Mouse (Mus musculus) forebrain, embryonic 14.5 days (tissue): ENCODE data around the gene Vkorc1l1. TPM values are rescaled to one million over a fixed set of nuclear protein-coding genes. Genes with fewer than 3 reads are reported as not detected.

Source experiments
- ATAC-seq: fragments of 200-750 bp; cut with Nextera tagmentation; 2 replicates; pipeline ENCODE4 v1.8.0; 2017; ENCODE audit warnings: mild to moderate bottlenecking, moderate library complexity
- DNase-seq: peaks from one replicate; pipeline ENCODE4 v3.0.0-alpha.2; 2015; ENCODE audit warnings: low spot score
- H3K27ac ChIP-seq: fragments of 300-500 bp; sonication (generic); 2 replicates; pipeline ENCODE4 v1.5.1; 2014; ENCODE audit warnings: low read depth, mild to moderate bottlenecking, control low read depth, low read length, moderate library complexity
- H3K27me3 ChIP-seq: fragments of 300-500 bp; sonication (generic); replicated peaks from 2 replicates; pipeline ENCODE4 v1.6.1; 2014; ENCODE audit warnings: low read length, control low read depth, mixed read lengths; ENCODE audit not compliant: control insufficient read depth, insufficient read depth
- H3K36me3 ChIP-seq: fragments of 300-500 bp; sonication (generic); 2 replicates; pipeline ENCODE4 v1.6.1; 2014; ENCODE audit warnings: low read length, control low read depth; ENCODE audit not compliant: control insufficient read depth, insufficient read depth
- H3K4me1 ChIP-seq: fragments of 300-500 bp; sonication (generic); 2 replicates; pipeline ENCODE4 v1.6.1; 2014; ENCODE audit warnings: antibody characterized with exemption, low read length, control low read depth; ENCODE audit not compliant: control insufficient read depth, insufficient read depth
- H3K4me2 ChIP-seq: fragments of 300-500 bp; sonication (generic); 2 replicates; pipeline ENCODE4 v1.6.1; 2014; ENCODE audit warnings: mild to moderate bottlenecking, control low read depth, low read length
- H3K4me3 ChIP-seq: fragments of 300-500 bp; sonication (generic); 2 replicates; pipeline ENCODE4 v1.5.1; 2014; ENCODE audit warnings: low read depth, low read length, control low read depth
- H3K9ac ChIP-seq: fragments of 300-500 bp; sonication (generic); 2 replicates; pipeline ENCODE4 v1.6.1; 2014; ENCODE audit warnings: mild to moderate bottlenecking, low read length, control low read depth, moderate library complexity
- H3K9me3 ChIP-seq: fragments of 300-500 bp; sonication (generic); replicated peaks from 2 replicates; pipeline ENCODE4 v1.6.1; 2016; ENCODE audit warnings: low read length, control low read depth, mixed read lengths; ENCODE audit not compliant: control insufficient read depth
- WGBS: fragments of 180-500 bp; shearing (Covaris S2); extraction: QIAGEN DNeasy Blood & Tissue Kit; methylation state at CpG from one replicate; pipeline ENCODE4 v1.1.7; 2014; 5-methylcytosine and 5-hydroxymethylcytosine counted together
- polyA plus RNA-seq: library from polyadenylated mRNA; unstranded; fragments of >200 nt; fragmentation: Nextera tagmentation; extraction: Ambion mirVana; gene quantifications from 2 replicates; pipeline ENCODE4 v1.2.1, GENCODE M21; 2014

The Vkorc1l1 gene
- polyA plus RNA-seq, 1 experiment from 2014 or later, result 21.1 TPM

GRCm38 (mm10) chr5:130003229-130003628, 61.5 kb downstream of the Vkorc1l1 start:
- Histone ChIP-seq H3K9ac (no peak overlapping the region), H3K4me2 (peak overlapping the region; percentile 70; the same call in 1 of the 2 replicates), H3K4me1 (no peaks in the 10 kb centered on the region), H3K27me3 (no peaks in the 10 kb centered on the region), H3K9me3 (no peaks in the 10 kb centered on the region), H3K36me3 (no peaks in the 10 kb centered on the region), H3K4me3 (no peak overlapping the region), H3K27ac (no peak overlapping the region)
- DNase-seq (no peak), ATAC-seq (no peak)
- WGBS, result 72% methylated on average over 7 of the region's 7 CpGs

GRCm38 (mm10) chr5:130007344-130007743, 65.6 kb downstream of the Vkorc1l1 start:
- WGBS, result 100% methylated on average over 1 of the region's 1 CpGs
- no peak overlapping the region for H3K4me3 ChIP-seq

GRCm38 (mm10) chr5:130008034-130008590, 66.3 kb downstream of the Vkorc1l1 start:
- Histone ChIP-seq H3K27ac (no peak overlapping the region), H3K27me3 (no peaks in the 10 kb centered on the region), H3K9ac (no peak overlapping the region), H3K9me3 (no peaks in the 10 kb centered on the region; the same call in 1 of the 2 replicates), H3K4me2 (no peak overlapping the region), H3K4me1 (no peaks in the 10 kb centered on the region), H3K36me3 (peaks cover 5% of the 10 kb centered on the region; the same call in 1 of the 2 replicates), H3K4me3 (no peak overlapping the region)
- WGBS, result 79% methylated on average over 6 of the region's 6 CpGs
- no peak for ATAC-seq
- DNase-seq, result no peak

More at GRCm38 (mm10) chr5:130007344-130007743, 65.6 kb downstream of the Vkorc1l1 start:
- Histone ChIP-seq H3K27me3 (no peaks in the 10 kb centered on the region), H3K4me2 (no peak overlapping the region), H3K36me3 (peaks cover 5% of the 10 kb centered on the region; the same call in 1 of the 2 replicates), H3K9ac (no peak overlapping the region), H3K9me3 (no peaks in the 10 kb centered on the region; the same call in 1 of the 2 replicates), H3K27ac (no peak overlapping the region), H3K4me1 (no peaks in the 10 kb centered on the region)
- DNase-seq, result no peak
- ATAC-seq, result no peak

GRCm38 (mm10) chr5:130009784-130010183, 68.0 kb downstream of the Vkorc1l1 start:
- Histone ChIP-seq H3K27ac (no peak overlapping the region), H3K9me3 (no peaks in the 10 kb centered on the region; the same call in 1 of the 2 replicates), H3K9ac (no peak overlapping the region), H3K4me2 (no peak overlapping the region), H3K4me1 (no peaks in the 10 kb centered on the region), H3K27me3 (no peaks in the 10 kb centered on the region), H3K4me3 (no peak overlapping the region), H3K36me3 (peaks cover 5% of the 10 kb centered on the region; the same call in 1 of the 2 replicates)
- 96% methylated on average over 4 of the region's 4 CpGs for WGBS
- ATAC-seq (no peak), DNase-seq (no peak)

- DNase-seq (no peak), ATAC-seq (no peak)
- no peak overlapping the region for H3K4me2 ChIP-seq
- H3K27ac ChIP-seq, result no peak overlapping the region
- no peak overlapping the region for H3K9ac ChIP-seq
- peaks cover 5% of the 10 kb centered on the region; the same call in 1 of the 2 replicates for H3K36me3 ChIP-seq
- no peaks in the 10 kb centered on the region for H3K4me1 ChIP-seq
- WGBS, result 95% methylated on average over 5 of the region's 5 CpGs
- no peaks in the 10 kb centered on the region; the same call in 1 of the 2 replicates for H3K9me3 ChIP-seq
- H3K27me3 ChIP-seq, result no peaks in the 10 kb centered on the region
- H3K4me3 ChIP-seq, result no peak overlapping the region
Observed at GRCm38 (mm10) chr5:130010961-130011360, 69.2 kb downstream of the Vkorc1l1 start.

GRCm38 (mm10) chr5:130015104-130015503, 73.3 kb downstream of the Vkorc1l1 start:
- Histone ChIP-seq H3K9me3 (no peaks in the 10 kb centered on the region; the same call in 1 of the 2 replicates), H3K4me2 (no peak overlapping the region), H3K4me3 (no peak overlapping the region), H3K9ac (no peak overlapping the region), H3K27ac (no peak overlapping the region), H3K4me1 (no peaks in the 10 kb centered on the region), H3K27me3 (no peaks in the 10 kb centered on the region), H3K36me3 (peaks cover 5% of the 10 kb centered on the region; the same call in 1 of the 2 replicates)
- WGBS, result 97% methylated on average over 3 of the region's 3 CpGs
- DNase-seq, result no peak
- no peak for ATAC-seq

GRCm38 (mm10) chr5:130019461-130019860, 77.7 kb downstream of the Vkorc1l1 start:
- no peaks in the 10 kb centered on the region for H3K4me1 ChIP-seq
- ATAC-seq, result no peak
- 83% methylated on average over 8 of the region's 8 CpGs for WGBS

GRCm38 (mm10) chr5:130021361-130021966, 79.7 kb downstream of the Vkorc1l1 start:
- DNase-seq, result no peak
- no peak for ATAC-seq

More at GRCm38 (mm10) chr5:130019461-130019860, 77.7 kb downstream of the Vkorc1l1 start:
- no peak overlapping the region for H3K9ac ChIP-seq
- H3K27ac ChIP-seq, result no peak overlapping the region
- H3K36me3 ChIP-seq, result no peaks in the 10 kb centered on the region
- no peak for DNase-seq
- H3K4me3 ChIP-seq, result no peak overlapping the region
- H3K27me3 ChIP-seq, result no peaks in the 10 kb centered on the region
- H3K4me2 ChIP-seq, result no peak overlapping the region
- H3K9me3 ChIP-seq, result no peaks in the 10 kb centered on the region

GRCm38 (mm10) chr5:130022366-130022765, 80.6 kb downstream of the Vkorc1l1 start:
- no peaks in the 10 kb centered on the region for H3K27me3 ChIP-seq
- no peaks in the 10 kb centered on the region for H3K36me3 ChIP-seq
- H3K4me1 ChIP-seq, result no peaks in the 10 kb centered on the region
- 78% methylated on average over 7 of the region's 7 CpGs for WGBS
- no peak overlapping the region for H3K4me3 ChIP-seq
- DNase-seq (no peak), ATAC-seq (no peak)
- no peak overlapping the region for H3K27ac ChIP-seq
- H3K4me2 ChIP-seq, result no peak overlapping the region
- no peak overlapping the region for H3K9ac ChIP-seq
- no peaks in the 10 kb centered on the region for H3K9me3 ChIP-seq

More at GRCm38 (mm10) chr5:130021361-130021966, 79.7 kb downstream of the Vkorc1l1 start:
- H3K9ac ChIP-seq, result no peak overlapping the region
- H3K9me3 ChIP-seq, result no peaks in the 10 kb centered on the region
- H3K36me3 ChIP-seq, result no peaks in the 10 kb centered on the region
- WGBS, result 64% methylated on average over 5 of the region's 5 CpGs
- H3K27me3 ChIP-seq, result no peaks in the 10 kb centered on the region
- H3K4me2 ChIP-seq, result no peak overlapping the region
- H3K4me1 ChIP-seq, result no peaks in the 10 kb centered on the region
- H3K27ac ChIP-seq, result no peak overlapping the region
- no peak overlapping the region for H3K4me3 ChIP-seq
